Mouse (Mus musculus) thymus, postnatal 25 days (tissue): ENCODE data around the gene Sav1.
A peak's percentile ranks its signal among the peaks of the same experiment; 100 is the strongest.

ENCODE experiments used
- DNase-seq: peaks from one replicate; pipeline ENCODE4 v3.0.0; 2022

Gene Sav1

DNA sequence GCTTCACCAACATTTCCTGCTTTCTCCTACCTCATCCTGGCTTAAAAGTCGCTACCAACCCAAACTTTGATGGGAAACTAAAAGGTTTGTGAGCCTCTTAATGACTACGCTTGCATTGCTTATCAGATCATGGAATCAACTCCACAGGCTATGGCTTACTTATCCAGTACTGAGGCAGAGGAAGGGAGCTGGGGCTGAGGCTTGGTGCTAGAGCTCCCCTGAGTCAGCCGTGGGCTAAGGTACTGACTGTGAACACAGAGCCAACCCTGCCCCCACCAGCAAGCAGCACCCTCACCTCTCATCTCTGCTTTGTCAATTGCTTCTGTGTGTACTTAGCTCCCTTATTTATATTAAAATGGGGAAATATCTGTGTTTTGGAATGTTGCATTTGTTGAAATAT is 39.3 kb downstream of the Sav1 start:
- DNase-seq = no peak

DNA sequence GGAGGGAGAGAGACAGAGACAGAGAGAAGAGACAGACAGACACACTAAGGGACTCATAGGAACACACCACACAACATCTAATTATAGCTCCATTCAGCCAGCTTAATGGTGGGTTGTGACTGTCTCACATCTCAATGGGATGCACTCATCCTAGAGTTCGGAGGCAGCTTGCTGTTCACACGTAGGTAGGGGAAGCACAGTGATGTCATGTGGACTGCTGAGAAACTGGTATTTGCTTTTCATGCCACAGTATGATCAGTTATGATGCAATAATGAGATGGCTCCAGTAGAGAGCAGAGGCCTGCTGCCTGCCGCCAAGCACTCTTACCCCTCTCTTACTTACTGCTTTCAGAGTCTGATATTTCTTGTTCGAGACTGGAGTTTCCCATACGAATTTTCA is 40.9 kb downstream of the Sav1 start:
- DNase-seq = no peak

DNA sequence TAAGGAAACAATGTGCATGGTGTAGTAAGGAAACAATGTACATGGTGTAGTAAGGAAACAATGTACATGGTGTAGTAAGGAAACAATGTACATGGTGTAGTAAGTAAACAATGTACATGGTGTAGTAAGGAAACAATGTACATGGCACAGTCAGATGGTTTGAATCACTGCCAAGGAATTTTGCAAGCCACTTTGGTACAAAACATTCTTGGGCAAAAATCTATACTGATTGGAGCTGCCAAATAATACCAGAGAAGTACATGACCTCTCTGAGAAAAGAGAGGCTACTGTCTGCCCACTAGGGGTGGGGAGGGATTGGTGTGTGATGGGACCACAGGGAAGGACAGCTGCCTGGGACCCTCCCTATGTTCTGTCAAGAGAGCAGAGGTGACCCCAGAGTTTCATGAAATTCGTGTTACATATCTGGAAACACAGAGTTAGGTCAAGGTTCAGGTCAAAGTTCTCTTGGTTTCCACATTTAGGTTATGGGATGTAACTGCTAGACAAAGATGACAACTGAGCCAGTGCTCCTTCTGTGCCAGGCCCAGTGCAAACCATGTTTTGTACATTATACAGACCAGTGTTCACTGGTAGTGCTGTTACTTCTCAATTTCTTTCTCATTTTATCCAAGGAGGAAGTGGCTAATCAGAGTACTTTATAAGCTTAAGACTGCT is 45.0 kb downstream of the Sav1 start:
- no peak for DNase-seq

DNA sequence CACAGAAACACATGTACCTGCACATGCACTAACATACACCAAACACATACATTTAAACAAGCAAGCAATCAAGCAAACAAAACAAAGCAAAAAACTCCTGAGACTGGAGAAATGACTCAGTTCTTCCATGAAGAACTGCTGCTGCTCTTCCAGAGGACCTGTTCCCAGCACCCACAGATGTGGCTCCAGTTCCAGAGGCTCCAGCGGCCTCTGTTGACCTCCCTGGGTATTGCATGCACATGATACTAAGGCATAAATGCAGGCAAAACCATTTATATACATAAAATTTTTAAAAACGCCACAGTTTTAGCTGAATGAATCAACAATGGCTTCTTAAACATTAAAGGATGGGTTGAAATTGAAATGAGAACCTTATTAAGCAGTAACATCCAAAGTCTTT is 47.5 kb downstream of the Sav1 start:
- DNase-seq = peak; percentile 8

DNA sequence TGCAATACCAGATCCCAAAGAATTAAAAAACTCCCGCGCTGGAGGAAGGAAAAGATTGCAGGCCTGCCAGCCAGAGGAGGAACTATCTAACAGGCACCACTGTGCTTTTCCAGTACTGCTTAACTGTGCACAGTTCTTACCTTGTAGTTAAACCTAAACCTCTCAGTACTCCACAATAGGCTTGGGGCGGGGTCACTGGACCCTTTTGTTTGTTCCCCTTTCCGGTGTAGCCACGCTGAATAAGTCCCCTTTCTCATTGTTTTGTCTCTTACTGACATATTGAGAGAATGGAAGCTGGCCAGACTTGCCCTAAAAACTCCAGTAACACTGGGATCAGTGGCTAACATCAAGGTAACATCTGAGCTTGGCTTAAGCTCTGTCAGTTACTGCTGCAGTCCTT is 49.1 kb downstream of the Sav1 start:
- DNase-seq = no peak

DNA sequence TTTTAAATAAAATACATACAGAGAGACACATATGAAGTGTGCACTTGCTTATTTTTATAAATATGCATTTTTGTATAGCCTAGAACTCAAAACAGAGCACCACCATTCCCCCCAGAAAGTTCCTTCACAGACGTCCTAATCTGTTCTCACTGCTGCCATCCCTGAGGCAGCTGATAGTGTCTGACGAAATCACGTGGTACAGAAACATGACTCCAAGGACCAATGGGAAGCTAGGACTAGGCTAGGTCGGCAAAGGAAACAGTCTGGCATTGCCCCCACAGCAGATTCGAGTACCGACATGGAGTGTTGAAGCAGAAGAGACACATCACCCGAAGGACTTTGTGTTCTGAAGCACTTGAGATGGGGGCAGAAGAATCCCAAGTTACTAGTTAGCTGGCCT is 60.1 kb downstream of the Sav1 start:
- no peak for DNase-seq

DNA sequence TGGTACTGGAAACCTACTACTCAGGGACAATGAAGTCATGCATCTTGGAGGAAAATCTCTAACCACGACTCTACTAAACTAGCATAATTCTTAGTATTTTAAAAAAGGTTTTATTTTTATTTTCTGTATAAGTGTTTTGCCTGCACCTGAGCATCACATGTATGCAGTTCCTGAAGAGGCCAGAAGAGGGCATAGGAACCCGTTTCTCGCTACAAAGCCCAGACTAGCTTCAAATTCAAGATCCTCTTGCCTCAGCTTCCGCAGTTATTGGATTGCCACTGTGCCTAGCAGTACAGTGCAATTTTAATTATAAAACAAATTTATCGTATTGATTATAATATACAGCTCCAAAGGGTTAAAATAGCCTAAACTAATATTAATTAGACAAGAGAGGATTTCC is 62.8 kb downstream of the Sav1 start:
- DNase-seq = peak; percentile 43

DNA sequence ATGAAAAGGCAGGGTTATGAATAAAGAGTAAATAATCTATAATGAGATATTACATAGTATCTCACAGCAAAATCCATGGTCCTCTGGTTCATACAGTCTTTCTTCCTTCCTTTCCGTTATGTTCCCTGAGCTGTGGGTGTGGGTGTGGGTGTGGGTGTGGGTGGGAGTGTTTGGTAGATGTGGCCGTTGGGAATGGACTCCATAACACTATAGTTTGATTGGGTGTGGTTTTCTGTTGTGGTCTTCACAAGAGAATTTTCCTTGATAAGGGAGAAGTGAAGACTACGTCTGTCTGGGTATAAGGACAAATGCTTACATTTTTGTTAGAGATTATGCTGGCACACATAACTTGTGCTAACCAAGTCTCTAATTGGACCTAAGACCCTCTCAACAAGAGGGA is 63.2 kb downstream of the Sav1 start:
- no peak for DNase-seq

DNA sequence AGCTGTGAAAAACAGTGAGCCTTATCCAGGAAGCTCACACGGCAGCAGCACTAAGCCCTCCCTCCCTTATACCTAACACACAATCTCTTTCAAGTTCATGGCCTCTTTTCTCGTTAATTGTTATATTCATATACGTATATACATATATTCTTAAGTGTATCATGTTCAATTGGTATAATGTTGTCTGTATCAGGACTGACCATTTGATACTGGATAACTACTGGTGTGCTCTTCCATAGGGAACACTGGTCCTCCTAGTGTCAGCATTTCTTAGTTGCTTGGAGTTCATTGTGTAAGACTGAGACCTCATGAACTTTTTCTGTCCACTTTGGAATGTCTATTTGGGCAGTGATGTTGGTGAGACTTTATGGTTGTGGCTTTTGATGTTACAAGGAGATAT is 63.7 kb downstream of the Sav1 start:
- DNase-seq = no peak

DNA sequence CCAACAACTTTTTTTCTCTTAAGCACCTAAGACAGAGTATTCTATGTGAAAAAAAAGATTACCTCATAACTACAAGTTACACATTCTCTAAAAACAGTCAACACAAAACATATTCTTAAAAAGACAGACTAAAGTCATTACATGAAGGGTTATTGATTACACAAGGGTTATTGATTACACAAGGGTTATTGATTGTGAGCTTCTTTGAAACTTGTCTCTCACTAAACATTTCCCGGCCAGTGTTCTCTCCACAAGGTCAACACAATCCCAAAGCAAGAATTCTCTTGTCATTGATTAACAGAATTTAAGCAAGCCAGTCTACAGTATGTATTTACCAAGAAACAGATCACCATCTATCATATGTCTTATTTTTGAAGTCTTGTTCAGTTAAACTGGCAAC is 64.7 kb downstream of the Sav1 start:
- no peak for DNase-seq

DNA sequence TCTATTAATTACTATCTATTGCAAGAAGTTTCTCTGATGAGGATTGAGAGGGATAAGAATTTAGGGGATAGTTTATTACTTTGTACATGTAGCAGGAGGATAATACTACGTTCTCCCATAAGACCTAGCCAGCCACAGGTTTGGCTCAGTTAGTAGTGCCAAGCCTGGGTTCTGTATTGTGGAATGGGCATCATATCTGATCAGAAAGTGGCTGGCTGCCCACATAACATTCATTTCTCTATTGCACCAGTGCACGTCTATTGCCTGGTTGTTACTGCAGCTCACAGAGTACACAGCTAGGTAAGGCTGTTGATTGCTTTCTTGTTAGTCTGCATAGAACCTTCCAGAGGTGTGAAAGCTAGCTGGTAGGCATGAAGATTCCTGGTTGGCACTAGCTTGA is 68.9 kb downstream of the Sav1 start:
- DNase-seq = no peak
